Mouse (Mus musculus): Measurements from ENCODE around the gene Igf2r.
"Not testable (repeated sequence)": the region's sequence is repeated elsewhere in the genome, so short reads cannot be mapped to it uniquely, and the experiment has no call there.

Gene Igf2r

GRCm38 (mm10) chr17:12715032-12715431 is 54.4 kb downstream of the Igf2r start:
- no peak for DNase-seq (ENCODE audit: low spot score)

DNA sequence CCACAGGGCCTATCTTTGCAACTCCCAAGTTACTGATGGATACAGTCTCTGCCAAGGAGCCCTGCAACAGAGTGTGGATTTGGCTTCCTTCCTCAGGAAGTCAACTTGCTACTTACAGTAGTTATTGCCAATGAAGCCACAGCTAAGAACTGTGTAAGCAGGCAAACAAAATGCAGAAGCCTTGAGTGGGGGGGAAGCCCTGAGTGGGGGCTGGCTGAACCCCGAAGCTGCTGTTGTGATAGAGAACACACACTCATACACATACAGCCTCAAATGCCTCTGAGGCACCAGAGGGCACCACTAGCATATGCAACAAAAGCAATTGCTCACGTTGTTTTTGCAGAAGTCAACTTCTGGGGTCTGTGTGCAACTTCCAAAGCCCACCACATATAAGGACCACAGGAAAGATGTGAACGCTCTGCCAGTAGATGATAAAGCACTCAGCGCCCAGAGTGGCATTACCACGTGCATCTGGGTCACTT is 55.3 kb downstream of the Igf2r start:
- no peak for DNase-seq (ENCODE audit: low spot score)

GRCm38 (mm10) chr17:12712993-12713392 is 56.5 kb downstream of the Igf2r start:
- DNase-seq (ENCODE audit: low spot score): no peak

DNA sequence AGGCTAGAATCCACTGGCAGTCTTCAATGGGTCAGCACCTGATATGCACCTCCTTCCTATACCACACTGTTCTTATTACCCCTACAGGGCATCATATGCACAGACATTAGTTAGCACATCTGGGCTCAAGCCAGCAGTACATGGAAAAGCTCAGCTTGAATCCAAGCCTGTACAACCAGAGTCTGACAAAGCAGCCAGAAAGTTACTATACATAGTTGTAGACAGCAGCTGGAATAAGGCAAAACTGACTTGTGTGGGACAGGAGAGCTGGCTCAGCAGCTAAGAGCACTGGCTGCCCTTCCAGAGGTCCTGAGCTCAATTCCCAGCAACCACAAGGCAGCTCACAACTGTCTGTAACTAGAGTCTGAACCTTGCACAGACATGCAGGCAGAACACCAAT is 57.3 kb downstream of the Igf2r start:
- DNase-seq (ENCODE audit: low spot score): no peak

DNA sequence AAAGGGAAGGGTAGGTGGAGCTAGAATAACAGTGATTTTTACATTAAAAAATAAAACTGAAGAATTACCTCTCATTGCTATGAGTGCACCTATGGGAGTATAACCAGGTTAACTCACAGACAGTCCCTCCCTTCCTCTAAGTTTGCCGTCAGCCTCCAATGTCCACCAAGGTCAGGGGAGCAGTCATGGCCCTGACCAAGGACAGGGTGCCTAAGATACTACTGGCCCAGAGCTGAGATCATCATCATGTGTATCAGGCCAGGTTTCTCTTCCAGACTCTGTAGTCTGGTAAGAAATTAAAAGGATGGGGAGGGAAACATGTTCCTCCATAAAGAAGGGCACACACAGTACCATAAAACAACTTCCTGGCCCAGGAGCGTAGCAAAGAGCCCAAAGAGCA is 58.5 kb downstream of the Igf2r start:
- no peak for DNase-seq (ENCODE audit: low spot score)

- DNase-seq (ENCODE audit: low spot score): no peak
Observed at GRCm38 (mm10) chr17:12710050-12710780, 59.2 kb downstream of the Igf2r start.

- no peak for DNase-seq (ENCODE audit: low spot score)
Observed at GRCm38 (mm10) chr17:12708398-12708797, 61.1 kb downstream of the Igf2r start.

GRCm38 (mm10) chr17:12706590-12707049 is 62.8 kb downstream of the Igf2r start:
- no peak for DNase-seq (ENCODE audit: low spot score)

- DNase-seq (ENCODE audit: low spot score): no peak
Observed at GRCm38 (mm10) chr17:12702901-12703300, 66.6 kb downstream of the Igf2r start.

DNA sequence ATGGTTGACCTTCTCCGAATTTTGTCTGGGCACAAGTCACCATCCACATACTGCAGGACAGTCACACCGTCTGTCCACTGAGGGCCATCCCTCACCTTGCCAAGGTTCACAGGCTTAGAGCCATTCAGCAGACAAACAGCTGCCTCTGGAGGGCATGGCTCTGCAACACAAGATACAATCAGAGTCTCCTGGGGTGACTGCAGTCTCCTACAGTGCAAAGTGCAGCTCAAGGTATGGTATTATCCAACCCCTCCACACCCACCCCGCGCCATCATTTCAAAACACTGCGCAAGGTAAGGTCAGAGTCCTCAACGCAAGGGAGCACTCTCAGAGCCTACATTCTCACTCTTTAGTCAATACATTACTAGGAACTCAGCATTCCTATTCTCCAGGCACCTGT is 69.1 kb downstream of the Igf2r start:
- DNase-seq (ENCODE audit: low spot score): no peak

DNA sequence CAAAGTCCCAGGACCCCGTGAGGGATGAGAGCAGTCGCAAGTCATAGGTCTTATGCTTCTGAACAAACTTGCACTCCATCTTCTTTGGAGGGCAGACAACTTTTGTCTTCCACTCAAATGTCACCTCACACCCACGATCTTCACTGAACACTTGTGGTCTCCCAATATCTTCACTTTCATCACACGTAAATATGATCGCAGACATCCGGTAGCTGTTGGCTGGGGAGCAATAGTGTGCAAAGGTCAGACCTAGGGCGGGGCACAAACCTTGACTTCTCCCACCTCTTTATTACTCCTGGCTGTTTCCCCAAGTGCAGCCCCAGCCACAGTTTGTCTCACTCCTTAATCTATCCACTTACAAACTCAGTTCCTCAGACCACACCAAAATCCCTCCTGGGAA is 77.6 kb downstream of the Igf2r start:
- no peak for DNase-seq (ENCODE audit: low spot score)

DNA sequence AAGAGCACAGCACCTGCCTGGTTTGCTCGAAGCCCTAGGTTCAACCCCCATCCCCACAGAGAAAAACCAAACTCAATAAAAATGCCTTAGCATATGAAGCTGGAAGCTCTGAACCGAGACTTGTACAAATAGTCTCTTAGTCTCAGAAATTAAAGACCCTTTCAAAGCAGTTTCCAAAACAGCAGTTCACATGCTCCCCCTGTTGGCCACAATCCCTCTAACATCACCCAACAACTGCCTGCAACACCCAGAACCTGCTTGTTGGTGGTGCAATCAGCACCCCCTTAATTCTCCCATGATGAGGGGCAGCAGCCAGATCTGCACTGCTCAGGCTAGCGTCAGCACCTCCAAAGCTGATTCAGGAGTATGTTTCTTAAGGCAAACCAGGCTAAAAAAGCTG is 79.9 kb downstream of the Igf2r start:
- no peak for DNase-seq (ENCODE audit: low spot score)

DNA sequence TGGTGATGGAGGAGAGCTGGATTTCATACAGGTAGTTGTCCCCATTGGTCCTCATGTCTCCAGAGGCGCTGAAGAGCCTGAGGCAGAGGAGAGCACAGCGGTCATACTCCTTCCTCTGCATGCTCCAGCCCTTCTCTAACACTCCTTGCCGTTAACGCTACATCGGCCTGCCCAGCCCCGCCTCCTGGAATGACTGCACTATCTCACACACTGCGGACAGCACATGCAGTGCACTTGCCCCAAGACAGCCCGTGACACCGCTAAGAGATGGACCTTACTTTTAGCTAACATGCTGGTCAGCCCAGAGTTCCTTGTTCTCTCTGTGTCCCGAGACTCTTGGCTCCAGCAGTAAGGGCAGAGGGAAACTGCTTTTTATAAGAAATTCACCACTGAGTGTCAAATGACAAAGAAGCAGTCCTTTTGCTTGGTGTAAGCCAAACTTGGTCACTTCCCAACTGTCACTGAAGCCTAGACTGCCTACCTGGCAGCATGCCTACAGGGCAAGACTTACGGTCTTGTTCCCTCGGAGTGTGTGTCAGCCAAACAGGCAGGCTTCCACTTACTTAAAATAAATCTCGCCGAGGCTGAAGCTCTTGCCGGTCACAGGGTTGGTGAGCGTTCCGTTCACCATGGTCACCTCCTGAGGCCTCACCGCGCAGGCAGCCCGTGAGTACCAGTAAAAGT is 80.9 kb downstream of the Igf2r start:
- DNase-seq (ENCODE audit: low spot score): no peak

DNA sequence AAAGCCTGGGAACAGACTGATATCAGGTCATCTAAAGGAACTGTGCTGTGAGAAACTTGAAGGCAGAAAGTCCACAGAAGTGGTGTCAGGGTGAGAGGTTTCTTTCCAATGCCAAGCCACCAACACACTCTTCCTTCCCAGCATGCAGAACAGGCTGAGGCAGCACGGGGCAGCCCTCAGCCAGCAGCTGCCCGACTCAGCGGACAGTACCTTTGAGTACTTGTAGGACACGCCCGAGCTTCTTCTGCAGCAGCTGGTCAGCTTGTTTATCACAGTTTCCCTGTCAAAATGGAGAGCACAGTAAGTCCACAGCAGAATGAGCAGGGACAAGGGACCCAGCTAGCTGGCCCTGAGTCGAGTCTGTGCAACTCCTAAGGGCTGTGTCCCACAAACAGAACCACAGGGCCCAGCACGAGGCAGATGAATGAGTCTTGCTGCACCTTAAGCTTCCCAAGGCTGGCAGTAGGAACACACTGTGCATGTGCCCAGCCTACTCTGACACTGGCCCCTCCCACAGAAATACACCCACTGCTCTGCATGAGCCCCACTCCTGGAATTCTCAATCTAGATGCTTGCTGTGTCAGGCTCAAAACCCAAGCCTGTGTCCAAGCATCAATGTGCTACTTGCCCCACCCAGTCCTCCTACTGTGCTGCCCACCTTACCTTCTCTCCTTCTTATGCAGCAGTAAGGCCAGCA is 84.4 kb downstream of the Igf2r start:
- DNase-seq (ENCODE audit: low spot score): no peak

DNA sequence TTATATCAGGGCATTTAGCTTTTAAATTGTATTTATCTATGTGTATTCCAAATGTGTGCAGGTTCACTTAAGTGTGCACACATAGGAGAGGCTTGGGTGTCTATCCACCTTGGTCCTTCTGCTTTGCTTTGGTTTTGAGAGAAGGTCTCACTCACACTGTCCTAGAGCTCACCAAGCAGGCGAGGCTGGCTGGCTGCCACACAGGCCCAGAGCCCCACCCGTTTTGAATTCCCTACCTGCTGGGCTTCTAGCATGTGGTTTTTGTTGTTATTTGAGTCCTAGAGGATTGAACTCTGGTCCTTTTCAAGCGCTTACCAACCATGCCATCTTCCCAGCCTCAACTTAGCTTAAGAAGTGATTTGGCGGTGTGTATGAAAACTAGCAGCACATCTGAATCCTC is 85.1 kb downstream of the Igf2r start:
- no peak for DNase-seq (ENCODE audit: low spot score)

- DNase-seq (ENCODE audit: low spot score): no peak
Observed at GRCm38 (mm10) chr17:12683582-12683981, 85.9 kb downstream of the Igf2r start.

- DNase-seq (ENCODE audit: low spot score): no peak
Observed at GRCm38 (mm10) chr17:12678261-12678660, 91.2 kb downstream of the Igf2r start.

GRCm38 (mm10) chr17:12677139-12677538 is 92.3 kb downstream of the Igf2r start:
- no peak for DNase-seq (ENCODE audit: low spot score)

DNA sequence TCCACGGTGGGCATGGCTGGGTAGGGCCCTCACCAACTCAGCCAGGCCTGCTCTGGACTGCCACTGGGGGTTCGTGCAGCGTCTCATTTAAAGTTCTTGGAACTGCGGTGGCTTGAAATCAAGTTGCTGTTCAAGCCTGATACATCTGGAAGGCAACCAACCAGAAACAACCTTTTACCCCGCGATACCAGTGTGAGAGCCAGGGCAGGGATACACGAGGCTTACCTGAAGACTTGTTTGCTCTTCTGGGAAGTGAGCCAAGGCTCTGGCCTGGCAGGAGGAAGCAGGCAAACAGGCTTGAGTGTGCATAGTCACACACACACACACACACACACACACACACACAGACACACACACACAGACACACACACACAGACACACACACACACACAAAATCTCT is 93.8 kb downstream of the Igf2r start, which contains the start of gene Slc22a1:
Slc22a1 (minus strand) TSS at position 184 of the 400 bp plus-strand sequence.
- no peak for DNase-seq (ENCODE audit: low spot score)

DNA sequence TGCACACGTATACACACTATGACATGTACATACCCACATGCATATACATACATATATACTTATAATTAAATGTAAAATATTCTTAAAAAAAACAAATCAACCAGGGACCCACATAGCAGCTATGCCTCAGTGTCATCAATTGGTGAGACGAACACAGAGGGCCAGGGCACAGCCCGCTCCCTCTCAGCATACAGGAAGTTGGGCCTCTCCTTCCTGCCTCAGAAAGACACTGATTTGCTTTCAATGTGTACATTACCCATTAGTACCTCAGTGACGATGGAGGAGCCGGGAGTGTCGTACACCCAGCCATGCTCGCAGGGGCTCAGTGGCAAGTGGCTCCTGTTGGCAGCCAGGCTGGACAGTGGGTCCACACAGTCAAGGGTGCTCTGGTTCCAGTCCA is 94.5 kb downstream of the Igf2r start:
- DNase-seq (ENCODE audit: low spot score): not testable (repeated sequence)

- DNase-seq (ENCODE audit: low spot score): no peak
Observed at GRCm38 (mm10) chr17:12673871-12674270, 95.6 kb downstream of the Igf2r start.

- no peak for DNase-seq (ENCODE audit: low spot score)
Observed at GRCm38 (mm10) chr17:12672285-12672790, 97.1 kb downstream of the Igf2r start.

All from spleen, adult 12 weeks (tissue).